Mouse (Mus musculus) kidney, embryonic 14.5 days (tissue): ENCODE data around the gene Tube1. TPM values are rescaled to one million over a fixed set of nuclear protein-coding genes. Genes with fewer than 3 reads are reported as not detected.

ENCODE experiments used
- ATAC-seq: fragments of 200-750 bp; cut with Nextera tagmentation; 2 replicates; pipeline ENCODE4 v1.8.0; 2017; ENCODE audit warnings: moderate number of reproducible peaks, mild to moderate bottlenecking, moderate TSS enrichment, moderate library complexity; ENCODE audit not compliant: low FRiP score, low TSS enrichment
- H3K27ac ChIP-seq: fragments of 300-500 bp; sonication (generic); 2 replicates; pipeline ENCODE4 v1.5.1; 2014; ENCODE audit warnings: low read depth, mild to moderate bottlenecking, low read length, moderate library complexity, mixed read lengths
- H3K27me3 ChIP-seq: fragments of 300-500 bp; sonication (generic); 2 replicates; pipeline ENCODE4 v1.6.1; 2014; ENCODE audit warnings: mild to moderate bottlenecking, low read length; ENCODE audit not compliant: control insufficient read depth, insufficient read depth
- H3K36me3 ChIP-seq: fragments of 300-500 bp; sonication (generic); 2 replicates; pipeline ENCODE4 v1.6.1; 2014; ENCODE audit warnings: low read length, mixed read lengths; ENCODE audit not compliant: control insufficient read depth, insufficient read depth
- H3K4me1 ChIP-seq: fragments of 300-500 bp; sonication (generic); 2 replicates; pipeline ENCODE4 v1.6.1; 2014; ENCODE audit warnings: low read length, mixed read lengths; ENCODE audit not compliant: control insufficient read depth, insufficient read depth
- H3K4me2 ChIP-seq: fragments of 300-500 bp; sonication (generic); replicated peaks from 2 replicates; pipeline ENCODE4 v1.6.1; 2014; ENCODE audit warnings: low read depth, mild to moderate bottlenecking, low read length
- H3K4me3 ChIP-seq: fragments of 300-500 bp; sonication (generic); 2 replicates; pipeline ENCODE4 v1.5.1; 2014; ENCODE audit warnings: mild to moderate bottlenecking, low read length
- H3K9ac ChIP-seq: fragments of 300-500 bp; sonication (generic); 2 replicates; pipeline ENCODE4 v1.6.1; 2014; ENCODE audit warnings: low read depth, mild to moderate bottlenecking, low read length, moderate library complexity
- H3K9me3 ChIP-seq: fragments of 300-500 bp; sonication (generic); 2 replicates; pipeline ENCODE4 v1.6.1; 2016; ENCODE audit warnings: low read length; ENCODE audit not compliant: control insufficient read depth
- WGBS: fragments of 180-500 bp; shearing (Covaris S2); extraction: QIAGEN DNeasy Blood & Tissue Kit; methylation state at CpG from one replicate; pipeline ENCODE4 v1.1.7; 2014; 5-methylcytosine and 5-hydroxymethylcytosine counted together
- polyA plus RNA-seq: library from polyadenylated mRNA; unstranded; fragments of >200 nt; fragmentation: Nextera tagmentation; extraction: Ambion mirVana; gene quantifications from 2 replicates; pipeline ENCODE4 v1.2.1, GENCODE M21; 2014

Gene Tube1
- polyA plus RNA-seq, 1 experiment from 2014 or later = 21.5 TPM

DNA sequence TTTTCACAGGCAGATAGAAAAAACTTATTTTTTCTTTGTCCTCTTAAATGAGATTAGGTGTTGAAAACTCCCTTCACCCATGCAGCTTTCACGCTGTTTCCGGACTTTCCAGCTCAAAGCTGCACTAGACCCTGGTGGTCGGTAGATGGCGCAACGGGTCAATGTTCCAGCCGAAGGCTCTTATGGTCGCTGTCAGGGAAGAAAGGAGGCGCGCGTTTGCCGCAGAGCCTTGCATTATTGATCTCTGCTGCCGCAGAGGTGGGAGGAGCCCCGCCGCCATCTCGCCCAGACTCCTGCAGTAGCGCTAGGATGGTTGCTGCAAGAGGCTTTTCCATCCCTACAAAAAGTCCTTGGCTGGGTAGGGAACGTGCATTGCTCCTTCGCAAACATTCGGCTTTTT, 37.4 kb downstream of the Tube1 start:
- Histone ChIP-seq H3K36me3 (no peaks in the 10 kb centered on the region), H3K27ac (peak overlapping the region; percentile 57; the same call in 1 of the 2 replicates), H3K9me3 (no peaks in the 10 kb centered on the region), H3K4me2 (peak overlapping the region; percentile 52), H3K4me3 (peak overlapping the region; percentile 38), H3K4me1 (peaks cover 13% of the 10 kb centered on the region; the same call in 1 of the 2 replicates), H3K9ac (peak overlapping the region; percentile 25; the same call in 1 of the 2 replicates), H3K27me3 (no peaks in the 10 kb centered on the region)
- WGBS = 0% methylated on average over 19 of the region's 19 CpGs
- ATAC-seq = peak; percentile 92

DNA sequence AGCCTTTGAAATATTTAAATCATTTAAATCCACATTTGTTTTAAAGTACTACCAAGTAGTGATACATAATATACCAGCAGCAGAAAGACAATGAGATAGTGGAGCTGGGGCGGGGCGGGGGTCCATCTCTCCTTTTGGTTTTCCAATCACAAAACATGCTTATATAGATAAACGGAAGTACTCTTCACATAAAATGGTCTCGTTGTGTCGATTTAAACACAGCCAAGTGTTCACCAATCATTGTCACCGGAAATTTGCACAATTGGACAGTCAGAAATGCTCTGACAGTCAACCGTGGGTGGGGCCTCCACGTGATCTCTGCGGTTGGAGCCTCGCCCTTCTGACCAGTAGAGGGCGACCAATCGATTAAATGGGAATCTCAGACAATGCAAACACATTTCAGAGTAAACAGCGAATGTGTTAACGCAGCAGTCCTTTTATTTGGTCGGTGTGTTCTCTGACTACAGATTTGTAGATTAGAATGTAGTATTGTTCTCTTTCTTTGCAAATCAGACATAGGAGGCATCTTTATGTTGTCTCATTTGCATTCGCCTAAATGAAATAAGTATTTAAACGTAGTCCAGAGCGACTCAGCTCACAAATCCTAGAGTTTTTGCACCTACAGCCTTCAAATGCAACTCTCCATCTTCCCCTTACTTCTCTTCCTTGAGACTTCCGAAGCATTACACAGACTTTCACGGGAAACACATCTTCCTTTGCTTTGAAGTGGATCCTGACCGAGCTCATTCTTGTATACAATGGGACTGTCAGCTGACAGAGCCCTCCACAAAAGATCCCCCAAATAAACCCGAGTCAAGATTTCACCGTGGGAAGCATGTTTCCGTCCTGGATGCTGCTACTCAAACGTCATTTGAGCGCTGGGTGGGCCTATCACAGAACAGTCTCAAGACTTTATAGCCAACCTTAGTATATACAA, 38.1 kb downstream of the Tube1 start:
- no peaks in the 10 kb centered on the region for H3K36me3 ChIP-seq
- no peaks in the 10 kb centered on the region for H3K27me3 ChIP-seq
- peak overlapping the region; percentile 38 for H3K4me3 ChIP-seq
- 19% methylated on average over 26 of the region's 26 CpGs for whole genome bisulfite sequencing
- peak overlapping the region; percentile 62; the same call in 1 of the 2 replicates for H3K27ac ChIP-seq
- peak; percentile 77 for ATAC-seq
- peak overlapping the region; percentile 25; the same call in 1 of the 2 replicates for H3K9ac ChIP-seq
- peaks cover 13% of the 10 kb centered on the region; the same call in 1 of the 2 replicates for H3K4me1 ChIP-seq
- H3K4me2 ChIP-seq = peak overlapping the region; percentile 52
- H3K9me3 ChIP-seq = no peaks in the 10 kb centered on the region

DNA sequence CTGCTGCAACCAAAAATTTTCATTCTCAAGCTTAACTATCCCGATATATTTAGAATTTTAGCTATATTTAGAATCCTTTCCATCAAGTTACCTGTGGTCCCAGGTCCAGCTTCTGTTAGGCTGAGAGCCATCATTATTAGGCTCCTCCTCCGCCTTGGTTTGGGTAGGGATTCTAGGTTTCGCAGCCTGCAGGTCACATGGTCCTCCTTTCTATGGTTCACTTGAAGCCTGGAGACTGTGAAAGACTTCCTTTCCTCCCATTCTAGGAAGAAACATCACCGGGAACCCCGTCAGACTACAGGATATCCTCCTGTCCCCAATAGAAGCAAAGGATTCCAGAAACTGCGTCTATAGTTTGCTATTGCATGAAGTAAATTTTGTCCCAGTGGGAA, 38.8 kb downstream of the Tube1 start:
- peaks cover 13% of the 10 kb centered on the region; the same call in 1 of the 2 replicates for H3K4me1 ChIP-seq
- peak overlapping the region; percentile 52 for H3K4me2 ChIP-seq
- WGBS = 62% methylated on average over 6 of the region's 6 CpGs
- no peaks in the 10 kb centered on the region for H3K36me3 ChIP-seq
- H3K27ac ChIP-seq = peak overlapping the region; percentile 68; the same call in 1 of the 2 replicates
- ATAC-seq = no peak
- H3K9ac ChIP-seq = no peak overlapping the region
- no peaks in the 10 kb centered on the region for H3K27me3 ChIP-seq
- H3K9me3 ChIP-seq = no peaks in the 10 kb centered on the region
- no peak overlapping the region for H3K4me3 ChIP-seq

DNA sequence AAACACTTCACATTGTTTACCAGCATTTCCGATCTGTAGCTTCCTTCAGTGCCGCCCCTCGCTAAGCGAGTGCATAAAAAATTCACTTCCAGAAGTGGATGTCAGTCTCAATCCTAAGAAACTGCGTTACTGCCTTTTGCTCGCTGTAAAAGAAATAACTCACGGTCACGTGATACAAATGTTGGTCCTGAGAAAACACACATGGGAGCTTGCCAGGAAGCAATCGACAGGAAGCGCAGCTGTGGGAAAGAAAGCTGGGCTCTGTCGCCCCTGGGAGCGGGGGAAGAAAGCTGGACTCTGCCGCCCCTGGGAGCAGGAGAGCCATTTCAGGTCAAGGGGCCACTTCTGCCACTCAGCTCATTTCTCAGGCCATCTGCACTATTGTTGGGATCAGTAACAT, 39.3 kb downstream of the Tube1 start:
- ATAC-seq = no peak
- peaks cover 13% of the 10 kb centered on the region; the same call in 1 of the 2 replicates for H3K4me1 ChIP-seq
- H3K4me3 ChIP-seq = 0 out of 2 replicates have a peak overlapping the region, but pooled peaks have one; percentile 6

DNA sequence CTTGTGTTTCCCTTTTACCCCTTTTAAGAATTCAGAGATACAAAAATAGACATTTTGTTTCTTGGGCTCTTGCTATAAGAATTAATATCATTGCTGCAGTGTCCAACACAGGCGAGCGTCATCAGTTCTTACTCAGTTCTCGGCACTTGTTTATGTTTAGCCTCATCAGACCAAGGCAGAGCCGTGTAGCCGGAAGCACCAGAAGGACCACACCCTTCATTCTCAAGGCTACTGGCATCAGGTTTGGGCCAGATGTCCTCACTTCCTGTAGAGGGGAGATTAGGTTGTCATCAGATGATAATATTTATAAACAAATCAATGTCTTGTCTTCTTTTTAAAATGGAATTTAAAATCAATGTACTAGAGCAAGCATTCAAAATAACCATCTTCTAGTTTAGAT, 43.2 kb downstream of the Tube1 start:
- Histone ChIP-seq H3K4me3 (no peak overlapping the region), H3K4me1 (peaks cover 11% of the 10 kb centered on the region; the same call in 1 of the 2 replicates), H3K27me3 (no peaks in the 10 kb centered on the region), H3K4me2 (no peak overlapping the region), H3K36me3 (no peaks in the 10 kb centered on the region), H3K27ac (no peak overlapping the region), H3K9ac (no peak overlapping the region), H3K9me3 (no peaks in the 10 kb centered on the region)
- WGBS = 86% methylated on average over 5 of the region's 5 CpGs
- no peak for ATAC-seq

More for the DNA sequence above, 39.3 kb downstream of the Tube1 start:
- no peaks in the 10 kb centered on the region for H3K36me3 ChIP-seq
- no peaks in the 10 kb centered on the region for H3K9me3 ChIP-seq
- peak overlapping the region; percentile 68; the same call in 1 of the 2 replicates for H3K27ac ChIP-seq
- no peak overlapping the region for H3K9ac ChIP-seq
- peak overlapping the region; percentile 52 for H3K4me2 ChIP-seq
- WGBS = 32% methylated on average over 13 of the region's 13 CpGs
- no peaks in the 10 kb centered on the region for H3K27me3 ChIP-seq

DNA sequence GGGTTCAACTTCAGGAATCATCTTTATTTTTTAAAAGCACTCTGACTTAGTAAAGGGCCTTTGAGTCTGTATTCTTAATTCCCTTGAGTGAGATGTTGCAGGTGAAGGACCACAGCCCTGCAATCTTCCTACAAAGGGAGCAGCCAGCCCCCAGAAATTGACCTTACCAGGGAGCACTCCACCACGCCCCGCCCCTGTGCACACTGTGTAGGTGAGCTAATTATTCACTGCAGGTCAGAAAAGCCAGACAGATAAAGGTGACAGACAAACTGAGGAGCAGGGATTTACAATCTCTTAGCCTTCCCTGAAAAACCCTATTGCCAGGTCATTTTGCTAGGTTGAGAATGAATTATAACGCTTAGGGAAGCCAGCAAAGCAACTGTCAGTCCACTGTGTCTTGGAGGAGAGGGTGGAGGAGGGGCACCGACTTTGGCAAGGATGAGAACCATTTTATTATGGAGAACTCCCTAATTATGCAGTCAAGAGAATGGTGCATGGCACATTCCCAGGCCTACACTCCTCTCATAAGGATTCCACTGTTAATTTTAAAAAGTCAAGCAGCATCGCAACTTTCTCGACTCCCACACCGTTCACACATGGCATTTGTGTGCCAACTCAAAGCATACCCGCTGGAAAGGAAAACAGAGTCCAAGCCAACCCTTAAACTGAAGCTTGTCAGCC, 51.2 kb downstream of the Tube1 start:
- ATAC-seq = no peak

DNA sequence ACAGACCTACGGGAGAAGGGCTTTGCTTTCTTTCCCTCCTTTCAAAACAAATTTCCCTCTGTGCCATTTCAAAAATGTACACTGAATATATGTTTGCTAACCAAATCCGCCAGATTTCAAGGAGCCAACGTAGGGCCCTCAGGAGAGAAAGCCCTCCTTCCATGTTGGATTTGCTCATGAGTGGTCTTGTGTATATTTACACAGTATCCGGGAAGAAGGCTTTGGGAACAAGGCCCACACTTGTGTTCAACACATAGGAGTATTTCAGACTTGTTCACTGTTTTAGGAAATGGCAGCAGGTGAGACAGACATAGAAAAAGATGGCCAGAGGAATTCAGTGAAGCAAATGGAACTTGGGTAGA, 51.8 kb downstream of the Tube1 start:
- ATAC-seq = no peak
- H3K9me3 ChIP-seq = no peaks in the 10 kb centered on the region
- H3K27ac ChIP-seq = no peak overlapping the region
- 85% methylated on average over 4 of the region's 4 CpGs for WGBS
- no peaks in the 10 kb centered on the region for H3K27me3 ChIP-seq
- H3K4me2 ChIP-seq = no peak overlapping the region
- H3K9ac ChIP-seq = no peak overlapping the region
- no peaks in the 10 kb centered on the region for H3K4me1 ChIP-seq
- no peak overlapping the region for H3K4me3 ChIP-seq
- no peaks in the 10 kb centered on the region for H3K36me3 ChIP-seq

More for the DNA sequence above, 51.2 kb downstream of the Tube1 start:
- H3K4me2 ChIP-seq = no peak overlapping the region
- WGBS = 83% methylated on average over 8 of the region's 8 CpGs
- H3K4me1 ChIP-seq = no peaks in the 10 kb centered on the region
- no peaks in the 10 kb centered on the region for H3K27me3 ChIP-seq
- H3K4me3 ChIP-seq = no peak overlapping the region
- H3K9ac ChIP-seq = no peak overlapping the region
- H3K36me3 ChIP-seq = no peaks in the 10 kb centered on the region
- no peak overlapping the region for H3K27ac ChIP-seq
- H3K9me3 ChIP-seq = no peaks in the 10 kb centered on the region

DNA sequence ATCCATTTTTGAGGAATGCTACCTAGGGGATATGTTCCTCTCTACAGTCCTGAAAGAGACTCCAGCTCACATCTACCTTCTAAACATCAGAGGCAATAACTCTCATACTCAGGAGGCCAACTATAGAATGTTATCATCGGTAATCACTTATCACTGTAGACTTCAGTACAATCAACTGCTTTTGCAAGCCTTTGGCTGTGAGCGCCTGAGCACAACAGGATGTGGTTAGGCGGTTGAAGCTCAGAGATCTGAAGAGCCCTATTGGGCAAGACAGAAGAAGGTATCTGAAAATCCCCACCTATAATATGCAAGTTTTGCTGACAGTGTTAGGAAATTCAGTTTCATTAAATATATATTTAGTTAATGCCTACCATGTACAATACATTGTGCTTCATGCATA, 58.9 kb downstream of the Tube1 start:
- ATAC-seq = no peak
- Histone ChIP-seq H3K36me3 (no peaks in the 10 kb centered on the region), H3K4me1 (no peaks in the 10 kb centered on the region), H3K27me3 (no peaks in the 10 kb centered on the region), H3K9ac (no peak overlapping the region), H3K4me3 (no peak overlapping the region), H3K4me2 (no peak overlapping the region), H3K9me3 (no peaks in the 10 kb centered on the region), H3K27ac (no peak overlapping the region)
- 96% methylated on average over 3 of the region's 3 CpGs for WGBS
